Mouse (Mus musculus): ENCODE measurements around the gene Msh5. TPM values are rescaled to one million over a fixed set of nuclear protein-coding genes. Genes with fewer than 3 reads are reported as not detected.

The Msh5 gene
- 4.1 and 6.2 TPM in 2 replicates for polyA plus RNA-seq (2012; rRNA removed)

GRCm38 (mm10) chr17:35046681-35047455, at the start of gene Msh5:
Msh5 (minus strand) TSS chr17:35046745.

GRCm38 (mm10) chr17:35088825-35089644, 42.5 kb upstream of the Msh5 start, which contains the start of gene Abhd16a:
Abhd16a (plus strand) TSS chr17:35089263.

GRCm38 (mm10) chr17:35085208-35085865, 38.8 kb upstream of the Msh5 start, which contains the start of gene Ly6g6f:
Ly6g6f (minus strand) TSS chr17:35085610.

GRCm38 (mm10) chr17:35077786-35078233, 31.3 kb upstream of the Msh5 start, which contains the start of gene Ly6g6d:
Ly6g6d (minus strand) TSS chr17:35078065.

GRCm38 (mm10) chr17:35076507-35077176, 30.1 kb upstream of the Msh5 start, which contains the start of gene Ly6g6e:
Ly6g6e (plus strand) TSS chr17:35076902.

GRCm38 (mm10) chr17:35066084-35066483, 19.5 kb upstream of the Msh5 start, which contains the start of gene Mpig6b:
Mpig6b (minus strand) TSS chr17:35066184.

GRCm38 (mm10) chr17:35064951-35065947, 18.7 kb upstream of the Msh5 start, which contains the start of gene Ly6g6c:
Ly6g6c (plus strand) TSS chr17:35065388.

GRCm38 (mm10) chr17:35058911-35059892, 12.7 kb upstream of the Msh5 start, which contains the start of gene Ddah2:
Ddah2 (plus strand) TSS chr17:35059035.

GRCm38 (mm10) chr17:35049561-35050016, 3.0 kb upstream of the Msh5 start, which contains the start of gene Clic1:
Clic1 (plus strand) TSS chr17:35049966.

GRCm38 (mm10) chr17:35027277-35028068, 19.1 kb downstream of the Msh5 start, which contains the start of gene Sapcd1:
Sapcd1 (minus strand) TSS chr17:35028016.

GRCm38 (mm10) chr17:35016376-35016775, 30.2 kb downstream of the Msh5 start, which contains the start of gene Vwa7:
Vwa7 (plus strand) TSS chr17:35016579.

GRCm38 (mm10) chr17:35000717-35001451, 45.7 kb downstream of the Msh5 start, which contains the start of gene Vars:
Vars (plus strand) TSS chr17:35000987.

GRCm38 (mm10) chr17:34981690-34982180, 64.8 kb downstream of the Msh5 start, which contains the start of gene Lsm2:
Lsm2 (plus strand) TSS chr17:34981862.

Data from central nervous system, embryonic 14 days (tissue).